Mouse (Mus musculus) MEL (cell line): ENCODE measurements around the gene Rsbn1l. TPM values are rescaled to one million over a fixed set of nuclear protein-coding genes. Genes with fewer than 3 reads are reported as not detected.

Source experiments
- DNase-seq: peaks from one replicate; pipeline ENCODE4 v3.0.0; 2011; ENCODE audit warnings: low read depth, low spot score
- H3K27ac ChIP-seq: 2 replicates; pipeline ENCODE4 v1.5.1; 2012; ENCODE audit warnings: low read depth, mild to moderate bottlenecking, control low read depth, low read length, moderate library complexity; ENCODE audit not compliant: control insufficient read depth
- H3K27me3 ChIP-seq, 2 experiments: fragments of 150-350 bp in 1 of 2; sonication (generic) in 1 of 2; 2 replicates each; pipeline ENCODE4 v1.6.1; 2012; ENCODE audit warnings: low read length in 2 of 2, mild to moderate bottlenecking in 2 of 2, improper control_type of control experiment in 1 of 2, moderate library complexity in 1 of 2; ENCODE audit not compliant: insufficient read depth in 2 of 2, control insufficient read depth in 1 of 2
- H3K36me3 ChIP-seq, 2 experiments: 2 replicates each; pipeline ENCODE4 v1.6.1; 2012 to 2014; ENCODE audit warnings: low read length in 2 of 2, improper control_type of control experiment in 1 of 2, inconsistent platforms in 1 of 2, mild to moderate bottlenecking in 1 of 2; ENCODE audit not compliant: insufficient read depth in 2 of 2, control insufficient read depth in 1 of 2
- H3K4me1 ChIP-seq, 2 experiments: fragments of 150-350 bp in 1 of 2; sonication (generic) in 1 of 2; 2 replicates each; pipeline ENCODE4 v1.6.1; 2012; ENCODE audit warnings: low read length in 2 of 2, improper control_type of control experiment in 1 of 2, mild to moderate bottlenecking in 1 of 2; ENCODE audit not compliant: insufficient read depth in 2 of 2, control insufficient read depth in 1 of 2
- H3K4me3 ChIP-seq, 2 experiments: fragments of 150-350 bp in 1 of 2; sonication (generic) in 1 of 2; 2 replicates each; pipeline ENCODE4 v1.5.1; 2012; ENCODE audit warnings: low read depth in 2 of 2, low read length in 2 of 2, mild to moderate bottlenecking in 2 of 2, moderate library complexity in 2 of 2, control low read depth in 1 of 2, improper control_type of control experiment in 1 of 2; ENCODE audit not compliant: control insufficient read depth in 1 of 2, insufficient read depth in 1 of 2
- H3K79me2 ChIP-seq: 2 replicates; pipeline ENCODE4 v1.6.1; 2012; ENCODE audit warnings: mild to moderate bottlenecking, low read length, moderate library complexity; ENCODE audit not compliant: control insufficient read depth, poor library complexity, insufficient read depth
- H3K9ac ChIP-seq: 2 replicates; pipeline ENCODE4 v1.6.1; 2012; ENCODE audit warnings: low read depth, mild to moderate bottlenecking, control low read depth, low read length, moderate library complexity; ENCODE audit not compliant: control insufficient read depth, poor library complexity, severe bottlenecking
- H3K9me3 ChIP-seq: fragments of 150-350 bp; sonication (generic); replicated peaks from 2 replicates; pipeline ENCODE4 v1.6.1; 2012; ENCODE audit warnings: mild to moderate bottlenecking, low read length, improper control_type of control experiment, moderate library complexity; ENCODE audit not compliant: insufficient read depth
- CHD2 ChIP-seq: IDR thresholded peaks from 2 replicates; pipeline ENCODE4 v1.6.1; 2011; ENCODE audit warnings: low read length, improper control_type of control experiment
- CTCF ChIP-seq, 3 experiments: IDR thresholded peaks in 2 of 3; conservative IDR thresholded peaks in 1 of 3; 2 replicates each; pipeline ENCODE4 v1.5.1; 2011 to 2012; ENCODE audit warnings: low read length in 3 of 3, low read depth in 2 of 3, mild to moderate bottlenecking in 2 of 3, improper control_type of control experiment in 1 of 3, inconsistent platforms in 1 of 3, mixed read lengths in 1 of 3, moderate library complexity in 1 of 3; ENCODE audit not compliant: control insufficient read depth in 1 of 3, insufficient read depth in 1 of 3, poor library complexity in 1 of 3, severe bottlenecking in 1 of 3
- EP300 ChIP-seq, 2 experiments: IDR thresholded peaks; 2 replicates each; pipeline ENCODE4 v1.6.1; 2011; ENCODE audit warnings: improper control_type of control experiment in 2 of 2, low read length in 2 of 2, low read depth in 1 of 2, mild to moderate bottlenecking in 1 of 2
- ETS1 ChIP-seq: IDR thresholded peaks from 2 replicates; pipeline ENCODE4 v1.6.1; 2012; ENCODE audit warnings: low read depth, mild to moderate bottlenecking, inconsistent platforms, low read length, improper control_type of control experiment, moderate library complexity
- GABPA ChIP-seq: IDR thresholded peaks from 2 replicates; pipeline ENCODE4 v1.6.1; 2012; ENCODE audit warnings: low read depth, mild to moderate bottlenecking, inconsistent platforms, low read length, improper control_type of control experiment, moderate library complexity
- JUND ChIP-seq: IDR thresholded peaks from 2 replicates; pipeline ENCODE4 v1.6.1; 2011; ENCODE audit warnings: low read depth, mild to moderate bottlenecking, improper control_type of control experiment, low read length
- KAT2A ChIP-seq: conservative IDR thresholded peaks from 2 replicates; pipeline ENCODE4 v1.6.1; 2012; ENCODE audit warnings: low read depth, low read length, improper control_type of control experiment, inconsistent platforms
- MAX ChIP-seq: IDR thresholded peaks from 2 replicates; pipeline ENCODE4 v1.6.1; 2011; ENCODE audit warnings: low read length, improper control_type of control experiment
- MAZ ChIP-seq: IDR thresholded peaks from 2 replicates; pipeline ENCODE4 v1.6.1; 2012; ENCODE audit warnings: low read depth, mild to moderate bottlenecking, inconsistent platforms, low read length, improper control_type of control experiment
- MEF2A ChIP-seq: IDR thresholded peaks from 2 replicates; pipeline ENCODE4 v1.6.1; 2014; ENCODE audit warnings: low read depth, mild to moderate bottlenecking, inconsistent platforms, low read length, improper control_type of control experiment; ENCODE audit not compliant: poor library complexity, insufficient replicate concordance, severe bottlenecking; ENCODE audit errors: extremely low read depth
- MXI1 ChIP-seq: IDR thresholded peaks from 2 replicates; pipeline ENCODE4 v1.6.1; 2011; ENCODE audit warnings: mild to moderate bottlenecking, low read depth, low read length, improper control_type of control experiment
- MYB ChIP-seq: IDR thresholded peaks from 2 replicates; pipeline ENCODE4 v1.6.1; 2011; ENCODE audit warnings: mild to moderate bottlenecking, low read depth, low read length, improper control_type of control experiment
- NELFE ChIP-seq: IDR thresholded peaks from 2 replicates; pipeline ENCODE4 v1.6.1; 2011; ENCODE audit warnings: low read depth, low read length, improper control_type of control experiment
- POLR2AphosphoS2 ChIP-seq: IDR thresholded peaks from 2 replicates; pipeline ENCODE4 v1.6.1; 2011; ENCODE audit warnings: low read length, improper control_type of control experiment
- RAD21 ChIP-seq: IDR thresholded peaks from 2 replicates; pipeline ENCODE4 v1.6.1; 2011; ENCODE audit warnings: mild to moderate bottlenecking, low read depth, low read length, improper control_type of control experiment
- RCOR1 ChIP-seq: IDR thresholded peaks from 2 replicates; pipeline ENCODE4 v1.6.1; 2012; ENCODE audit warnings: low read depth, mild to moderate bottlenecking, inconsistent platforms, low read length, improper control_type of control experiment
- SIN3A ChIP-seq: IDR thresholded peaks from 2 replicates; pipeline ENCODE4 v1.6.1; 2012; ENCODE audit warnings: low read length, improper control_type of control experiment, inconsistent platforms
- SMC3 ChIP-seq: IDR thresholded peaks from 2 replicates; pipeline ENCODE4 v1.6.1; 2011; ENCODE audit warnings: low read depth, low read length, improper control_type of control experiment
- TBP ChIP-seq: IDR thresholded peaks from 2 replicates; pipeline ENCODE4 v1.8.0; 2011; ENCODE audit warnings: low read depth, low read length, improper control_type of control experiment
- UBTF ChIP-seq: IDR thresholded peaks from 2 replicates; pipeline ENCODE4 v1.6.1; 2012; ENCODE audit warnings: low read depth, mild to moderate bottlenecking, inconsistent platforms, low read length, improper control_type of control experiment, moderate library complexity, borderline replicate concordance; ENCODE audit not compliant: insufficient read depth
- ZKSCAN1 ChIP-seq: IDR thresholded peaks from 2 replicates; pipeline ENCODE4 v1.6.1; 2012; ENCODE audit warnings: low read depth, mild to moderate bottlenecking, inconsistent platforms, low read length, improper control_type of control experiment, moderate library complexity
- ZMIZ1 ChIP-seq: IDR thresholded peaks from 2 replicates; pipeline ENCODE4 v1.6.1; 2012; ENCODE audit warnings: low read depth, mild to moderate bottlenecking, inconsistent platforms, low read length, improper control_type of control experiment, moderate library complexity
- polyA plus RNA-seq, 2 experiments: library from polyadenylated mRNA; stranded (reverse) in 1 of 2; unstranded in 1 of 2; fragments of >175 nt in 1 of 2; fragments of >200 nt in 1 of 2; gene quantifications; 2 replicates each; pipeline versions ENCODE4 v1.2.1 to v1.2.4; 2012; ENCODE audit warnings: low replicate concordance in 2 of 2, low read depth in 1 of 2; ENCODE audit not compliant: insufficient read length in 2 of 2, insufficient read depth in 1 of 2, missing spikeins in 1 of 2
- total RNA-seq: library from RNA; depleted of rRNA; stranded (reverse); fragments of 300-350 nt; gene quantifications from 2 replicates; pipeline ENCODE4 v1.2.3, GENCODE M21; 2012

The Rsbn1l gene
- total and polyA plus RNA-seq, 3 experiments, result 5.0 to 78.2 (median 17.4) TPM

GRCm38 (mm10) chr5:20990062-20990809 is 34.0 kb upstream of the Rsbn1l start:
- Histone ChIP-seq H3K4me3 (no peak overlapping the region), H3K9me3 (no peaks in the 10 kb centered on the region), H3K36me3 (peaks cover 0 to 29% of the 10 kb centered on the region in 2 experiments; a peak in 2 of 4 replicates), H3K79me2 (no peaks in the 10 kb centered on the region), H3K4me1 (no peaks in the 10 kb centered on the region), H3K27me3 (no peaks in the 10 kb centered on the region), H3K27ac (no peak overlapping the region), H3K9ac (no peak overlapping the region)
- no peak for DNase-seq
- TF ChIP-seq MEF2A, result no peak
- TF ChIP-seq TBP, result no peak
- TF ChIP-seq ZKSCAN1, result no peak
- TF ChIP-seq CHD2, result no peak
- no peak for TF ChIP-seq CTCF (IDR thresholded peaks at IDR 0.05 in 2 of 3, conservative IDR thresholded peaks at IDR 0.05 in 1 of 3; ENCODE audit: control insufficient read depth in 1 of 3, insufficient read depth in 1 of 3, low read depth in 2 of 3, low read length in 3 of 3, poor library complexity in 1 of 3, severe bottlenecking in 1 of 3)
- no peak for TF ChIP-seq SMC3
- no peak for TF ChIP-seq SIN3A
- no peak for TF ChIP-seq JUND
- no peak for TF ChIP-seq UBTF
- no peak for TF ChIP-seq MYB
- no peak for TF ChIP-seq ETS1
- TF ChIP-seq NELFE, result no peak
- no peak for TF ChIP-seq RAD21
- no peak for TF ChIP-seq MAZ
- TF ChIP-seq POLR2AphosphoS2, result no peak
- no peak for TF ChIP-seq ZMIZ1
- TF ChIP-seq GABPA, result no peak
- no peak for TF ChIP-seq RCOR1

GRCm38 (mm10) chr5:20986271-20986670 is 30.1 kb upstream of the Rsbn1l start:
- Histone ChIP-seq H3K27ac (no peak overlapping the region), H3K4me1 (no peaks in the 10 kb centered on the region), H3K9ac (no peak overlapping the region), H3K9me3 (no peaks in the 10 kb centered on the region), H3K27me3 (no peaks in the 10 kb centered on the region), H3K4me3 (no peak overlapping the region), H3K36me3 (peaks cover 0 to 22% of the 10 kb centered on the region in 2 experiments; a peak in 2 of 4 replicates), H3K79me2 (no peaks in the 10 kb centered on the region)
- TF ChIP-seq KAT2A (no peak), MXI1 (no peak), JUND (no peak), POLR2AphosphoS2 (no peak), EP300 (IDR thresholded peaks at IDR 0.05; ENCODE audit: low read depth in 1 of 2, low read length in 2 of 2) (no peak), NELFE (no peak), MAX (no peak), ETS1 (no peak), MEF2A (no peak), CTCF (IDR thresholded peaks at IDR 0.05 in 2 of 3, conservative IDR thresholded peaks at IDR 0.05 in 1 of 3; ENCODE audit: control insufficient read depth in 1 of 3, insufficient read depth in 1 of 3, low read depth in 2 of 3, low read length in 3 of 3, poor library complexity in 1 of 3, severe bottlenecking in 1 of 3) (no peak)
- DNase-seq, result no peak
